Mouse (Mus musculus) heart, embryonic 13.5 days (tissue): ENCODE data around the gene Sptbn1. TPM values are rescaled to one million over a fixed set of nuclear protein-coding genes. Genes with fewer than 3 reads are reported as not detected.

ENCODE experiments used
- ATAC-seq: fragments of 200-750 bp; cut with Nextera tagmentation; 2 replicates; pipeline ENCODE4 v1.8.0; 2017; ENCODE audit warnings: moderate TSS enrichment; ENCODE audit not compliant: insufficient number of reproducible peaks, low FRiP score, low TSS enrichment; ENCODE audit errors: extremely low read depth
- H3K27ac ChIP-seq: fragments of 300-500 bp; sonication (generic); replicated peaks from 2 replicates; pipeline ENCODE4 v1.5.1; 2015; ENCODE audit warnings: moderate library complexity, mild to moderate bottlenecking, inconsistent platforms
- H3K27me3 ChIP-seq: fragments of 300-500 bp; sonication (generic); replicated peaks from 2 replicates; pipeline ENCODE4 v1.6.1; 2015; ENCODE audit warnings: mild to moderate bottlenecking, inconsistent platforms
- H3K36me3 ChIP-seq: fragments of 300-500 bp; sonication (generic); 2 replicates; pipeline ENCODE4 v1.6.1; 2015; ENCODE audit warnings: mild to moderate bottlenecking, inconsistent platforms
- H3K4me1 ChIP-seq: fragments of 300-500 bp; sonication (generic); 2 replicates; pipeline ENCODE4 v1.6.1; 2015; ENCODE audit warnings: inconsistent platforms
- H3K4me2 ChIP-seq: fragments of 300-500 bp; sonication (generic); 2 replicates; pipeline ENCODE4 v1.6.1; 2015; ENCODE audit warnings: inconsistent platforms, mild to moderate bottlenecking, moderate library complexity
- H3K4me3 ChIP-seq: fragments of 300-500 bp; sonication (generic); 2 replicates; pipeline ENCODE4 v1.5.1; 2015; ENCODE audit warnings: moderate library complexity, mild to moderate bottlenecking, inconsistent platforms
- H3K9ac ChIP-seq: fragments of 300-500 bp; sonication (generic); 2 replicates; pipeline ENCODE4 v1.6.1; 2015; ENCODE audit warnings: inconsistent platforms, mild to moderate bottlenecking, moderate library complexity
- H3K9me3 ChIP-seq: fragments of 300-500 bp; sonication (generic); 2 replicates; pipeline ENCODE4 v1.6.1; 2016; ENCODE audit warnings: inconsistent platforms
- WGBS: fragments of 180-500 bp; shearing (Covaris S2); methylation state at CpG from one replicate; pipeline ENCODE4 v1.1.7; 2015; ENCODE audit warnings: mixed read lengths; 5-methylcytosine and 5-hydroxymethylcytosine counted together
- polyA plus RNA-seq: library from polyadenylated mRNA; unstranded; fragments of >200 nt; fragmentation: Nextera tagmentation; extraction: Ambion mirVana; gene quantifications from 2 replicates; pipeline ENCODE4 v1.2.1, GENCODE M21; 2015

Gene Sptbn1
- polyA plus RNA-seq, 1 experiment from 2014 or later, result 145 TPM

DNA sequence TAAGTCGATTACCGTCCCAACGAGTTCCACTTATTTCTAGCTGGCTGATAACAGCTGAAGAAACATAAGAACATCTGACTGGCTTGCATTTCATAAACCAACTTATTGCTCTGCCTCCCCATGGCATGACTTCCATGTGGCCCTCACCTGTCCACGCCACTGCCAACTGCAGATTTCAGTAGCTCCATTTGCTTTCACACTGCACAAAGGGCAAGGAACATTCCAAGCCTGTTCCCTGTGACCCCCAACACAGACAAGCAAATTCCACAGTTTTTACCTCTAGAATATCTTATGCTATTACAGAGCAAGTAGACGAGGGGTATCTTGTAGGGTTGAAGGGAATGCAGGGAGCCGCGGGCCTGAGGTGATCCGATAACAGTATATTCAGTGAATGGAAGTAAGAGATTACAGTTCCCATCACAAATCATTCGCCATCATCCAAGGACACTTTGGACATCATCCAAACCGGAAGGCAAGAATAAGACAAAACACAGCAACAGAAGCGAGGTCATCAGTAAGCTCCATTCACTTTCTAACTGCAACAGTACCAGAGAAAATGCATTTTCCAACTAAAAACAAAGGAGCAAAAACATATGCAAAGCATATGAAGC is 16.6 kb downstream of the Sptbn1 start:
- H3K9ac ChIP-seq, result no peak overlapping the region
- peak overlapping the region; percentile 24 for H3K4me2 ChIP-seq
- H3K27ac ChIP-seq, result peak overlapping the region; percentile 73
- no peak overlapping the region for H3K4me3 ChIP-seq
- 46% methylated on average over 11 of the region's 11 CpGs for WGBS
- H3K27me3 ChIP-seq, result no peaks in the 10 kb centered on the region
- ATAC-seq, result no peak
- H3K36me3 ChIP-seq, result peaks cover 21% of the 10 kb centered on the region
- H3K9me3 ChIP-seq, result no peaks in the 10 kb centered on the region
- H3K4me1 ChIP-seq, result peaks cover 63% of the 10 kb centered on the region

DNA sequence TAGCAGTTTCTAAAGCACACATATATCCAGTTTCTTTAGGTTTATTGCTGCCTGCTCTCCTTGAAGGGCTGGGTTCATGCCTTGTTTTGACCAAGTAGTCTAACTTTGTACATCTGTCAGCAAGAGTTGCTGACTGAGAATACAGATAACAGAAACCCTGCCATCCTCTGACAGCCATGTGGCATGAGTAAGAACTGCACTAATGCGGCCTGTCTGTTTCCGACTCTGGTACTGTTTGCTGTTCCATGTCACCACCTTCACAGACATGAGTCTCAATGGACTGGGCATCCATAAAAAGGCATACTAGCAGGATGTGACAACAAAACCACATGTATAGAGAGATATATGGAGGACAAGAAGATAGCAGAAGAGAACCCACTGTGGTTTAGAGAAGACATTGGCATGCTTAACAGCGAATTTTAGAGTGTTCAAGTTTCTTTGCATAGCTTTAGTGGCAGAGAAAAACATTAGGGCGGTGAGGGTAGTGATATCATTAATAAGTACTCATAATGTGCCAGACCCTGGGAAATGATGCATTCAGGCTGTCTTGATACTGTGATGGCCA is 18.4 kb downstream of the Sptbn1 start:
- peak overlapping the region; percentile 12 for H3K4me2 ChIP-seq
- ATAC-seq, result no peak
- WGBS, result 34% methylated on average over 4 of the region's 4 CpGs
- H3K36me3 ChIP-seq, result peaks cover 21% of the 10 kb centered on the region
- H3K9me3 ChIP-seq, result no peaks in the 10 kb centered on the region
- peak overlapping the region; percentile 74 for H3K27ac ChIP-seq
- H3K27me3 ChIP-seq, result no peaks in the 10 kb centered on the region
- peaks cover 66% of the 10 kb centered on the region for H3K4me1 ChIP-seq
- 0 out of 2 replicates have a peak overlapping the region, but pooled peaks have one; percentile 13 for H3K9ac ChIP-seq
- H3K4me3 ChIP-seq, result no peak overlapping the region

DNA sequence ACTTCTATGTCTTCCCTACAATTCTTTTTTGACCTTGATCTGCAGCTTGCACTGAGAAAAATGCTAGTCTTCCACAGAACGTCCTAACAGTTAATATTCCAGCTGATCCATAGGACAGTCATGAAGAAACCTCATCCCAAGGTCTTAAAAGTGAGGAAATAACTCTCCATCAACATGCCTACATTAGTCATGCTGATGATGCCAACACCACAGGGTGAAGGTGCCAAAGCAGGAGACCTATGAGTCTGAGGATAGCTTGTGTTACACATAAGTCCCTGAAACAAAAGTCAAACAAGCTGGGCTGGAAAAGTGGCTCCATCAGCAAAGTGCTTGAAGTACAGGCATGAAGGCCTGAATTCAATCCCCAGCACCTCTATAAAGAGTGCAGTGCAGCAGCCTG is 20.9 kb downstream of the Sptbn1 start:
- peak overlapping the region; percentile 76 for H3K27ac ChIP-seq
- no peaks in the 10 kb centered on the region for H3K9me3 ChIP-seq
- peaks cover 88% of the 10 kb centered on the region for H3K4me1 ChIP-seq
- H3K36me3 ChIP-seq, result peaks cover 6% of the 10 kb centered on the region; the same call in 1 of the 2 replicates
- H3K4me3 ChIP-seq, result no peak overlapping the region
- no peaks in the 10 kb centered on the region for H3K27me3 ChIP-seq
- ATAC-seq, result no peak
- H3K4me2 ChIP-seq, result peak overlapping the region; percentile 46; the same call in 1 of the 2 replicates
- WGBS, result 49% methylated on average over 1 of the region's 1 CpGs
- H3K9ac ChIP-seq, result peak overlapping the region; percentile 47; the same call in 1 of the 2 replicates

DNA sequence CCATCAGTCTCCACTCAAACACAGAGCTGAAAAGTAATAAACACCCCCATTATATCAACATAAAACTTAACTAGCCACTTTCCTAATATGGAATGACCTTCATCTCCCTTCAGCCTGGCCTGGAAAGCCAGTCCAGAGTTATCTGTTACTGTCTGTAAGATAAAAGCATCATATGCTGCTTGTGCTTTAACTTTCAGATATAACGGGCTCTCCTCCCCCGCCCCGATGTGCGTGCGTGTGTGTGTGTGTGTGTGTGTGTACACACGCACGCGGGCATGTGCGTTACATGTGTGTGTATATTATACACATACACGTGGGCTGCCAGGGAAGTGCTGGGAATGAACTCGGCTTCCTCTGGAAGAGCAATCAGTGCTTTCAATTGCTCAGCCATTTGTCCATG is 21.8 kb downstream of the Sptbn1 start:
- WGBS, result 34% methylated on average over 11 of the region's 11 CpGs
- H3K4me1 ChIP-seq, result peaks cover 90% of the 10 kb centered on the region
- H3K4me2 ChIP-seq, result peak overlapping the region; percentile 46
- ATAC-seq, result no peak
- H3K27ac ChIP-seq, result peak overlapping the region; percentile 76
- H3K9ac ChIP-seq, result 0 out of 2 replicates have a peak overlapping the region, but pooled peaks have one; percentile 37
- peaks cover 6% of the 10 kb centered on the region; the same call in 1 of the 2 replicates for H3K36me3 ChIP-seq
- H3K9me3 ChIP-seq, result no peaks in the 10 kb centered on the region
- H3K27me3 ChIP-seq, result no peaks in the 10 kb centered on the region
- H3K4me3 ChIP-seq, result no peak overlapping the region

DNA sequence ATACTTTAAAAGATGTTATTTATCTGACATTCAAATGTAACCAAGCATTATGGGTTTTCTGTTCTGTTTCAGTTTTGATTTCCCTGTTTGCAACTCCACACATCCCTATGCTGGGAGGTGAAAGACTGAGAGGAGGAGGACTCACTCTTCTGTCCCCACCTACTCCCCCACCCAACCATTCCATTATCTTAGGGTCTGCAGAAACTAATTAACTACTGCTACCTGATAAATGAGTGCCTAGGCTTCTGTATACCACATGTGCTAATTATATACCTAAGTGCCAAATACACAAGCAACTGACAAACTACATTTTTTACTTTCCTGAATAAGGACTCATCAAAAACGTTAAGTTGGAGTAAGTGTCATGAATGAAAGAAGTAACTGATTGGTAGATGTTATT is 23.8 kb downstream of the Sptbn1 start:
- Histone ChIP-seq H3K4me1 (peaks cover 82% of the 10 kb centered on the region), H3K4me3 (no peak overlapping the region), H3K4me2 (no peak overlapping the region), H3K27ac (peak overlapping the region; percentile 79), H3K27me3 (no peaks in the 10 kb centered on the region), H3K9me3 (no peaks in the 10 kb centered on the region), H3K9ac (no peak overlapping the region), H3K36me3 (peaks cover 14% of the 10 kb centered on the region)
- no peak for ATAC-seq
- 31% methylated on average over 1 of the region's 1 CpGs for WGBS

DNA sequence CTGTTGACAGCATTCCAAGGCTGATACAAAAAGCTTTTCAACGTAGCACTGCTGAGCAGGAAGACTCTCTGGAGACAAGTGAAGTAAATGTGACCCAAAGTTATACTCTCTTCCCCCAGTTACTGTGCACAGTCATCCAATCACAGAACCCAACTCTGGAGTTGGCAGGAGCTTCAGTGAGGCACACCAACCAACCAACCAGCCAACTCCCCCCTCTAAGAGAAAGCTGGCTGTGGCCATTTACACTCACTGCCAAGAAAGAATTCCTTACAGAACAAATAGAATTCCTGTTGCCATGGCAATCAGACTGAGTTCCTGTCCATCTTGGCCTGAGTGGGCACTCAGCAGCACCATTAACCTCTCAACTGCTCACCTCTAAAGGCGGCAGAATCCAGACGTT is 24.4 kb downstream of the Sptbn1 start:
- no peaks in the 10 kb centered on the region for H3K27me3 ChIP-seq
- H3K4me3 ChIP-seq, result no peak overlapping the region
- no peaks in the 10 kb centered on the region for H3K9me3 ChIP-seq
- H3K36me3 ChIP-seq, result peaks cover 17% of the 10 kb centered on the region
- peak overlapping the region; percentile 12; the same call in 1 of the 2 replicates for H3K4me2 ChIP-seq
- peaks cover 82% of the 10 kb centered on the region for H3K4me1 ChIP-seq
- 29% methylated on average over 3 of the region's 3 CpGs for WGBS
- peak overlapping the region; percentile 79 for H3K27ac ChIP-seq
- H3K9ac ChIP-seq, result no peak overlapping the region
- ATAC-seq, result no peak

DNA sequence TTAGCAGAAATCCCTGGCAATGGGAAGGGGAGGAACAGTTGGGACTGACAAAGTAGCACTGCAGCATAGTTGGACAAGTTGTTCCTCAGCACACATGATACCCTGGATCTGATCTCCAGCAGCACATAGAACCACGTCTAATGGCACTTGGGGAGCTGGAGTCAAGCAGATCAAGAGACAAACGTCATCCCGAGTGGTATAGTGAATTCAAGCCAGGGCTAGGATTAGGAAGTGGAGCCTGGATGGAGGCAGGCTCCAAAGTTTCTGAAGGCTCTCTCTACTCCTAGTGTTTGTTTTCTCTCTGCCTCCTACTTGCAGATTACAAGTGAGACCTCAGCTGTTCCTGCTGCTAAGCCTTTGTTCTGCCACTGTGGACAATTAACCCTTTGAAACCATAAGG is 27.1 kb downstream of the Sptbn1 start:
- Histone ChIP-seq H3K4me1 (peaks cover 80% of the 10 kb centered on the region), H3K4me2 (no peak overlapping the region), H3K4me3 (no peak overlapping the region), H3K36me3 (peaks cover 31% of the 10 kb centered on the region), H3K9me3 (no peaks in the 10 kb centered on the region), H3K27me3 (no peaks in the 10 kb centered on the region), H3K27ac (peak overlapping the region; percentile 46), H3K9ac (no peak overlapping the region)
- WGBS, result 27% methylated on average over 3 of the region's 3 CpGs
- ATAC-seq, result no peak

DNA sequence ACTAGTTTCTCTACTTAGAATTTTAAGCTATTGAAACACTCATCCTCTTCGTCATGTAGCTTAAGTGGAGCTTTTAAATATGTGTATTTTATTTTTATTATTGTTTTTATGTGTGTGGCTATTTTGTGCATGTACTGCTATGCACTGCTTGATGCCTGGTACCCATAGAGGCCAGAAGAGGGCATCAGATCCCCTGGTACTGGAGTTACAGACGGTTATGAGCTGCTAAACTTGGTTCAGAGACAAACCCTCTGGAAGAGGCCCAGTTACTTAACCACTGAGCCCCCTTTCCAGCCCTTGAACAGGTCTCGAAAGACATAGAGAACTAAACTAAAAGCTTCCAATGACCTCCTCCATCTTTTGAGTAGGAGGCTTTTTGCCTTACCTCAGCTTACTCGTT is 30.0 kb downstream of the Sptbn1 start:
- H3K4me1 ChIP-seq, result peaks cover 76% of the 10 kb centered on the region
- no peak overlapping the region for H3K4me2 ChIP-seq
- no peak overlapping the region for H3K4me3 ChIP-seq
- no peak overlapping the region; the same call in 1 of the 2 replicates for H3K27ac ChIP-seq
- H3K36me3 ChIP-seq, result peaks cover 43% of the 10 kb centered on the region
- no peak for ATAC-seq
- 64% methylated on average over 4 of the region's 4 CpGs for WGBS
- H3K9me3 ChIP-seq, result no peaks in the 10 kb centered on the region
- H3K27me3 ChIP-seq, result no peaks in the 10 kb centered on the region
- no peak overlapping the region for H3K9ac ChIP-seq

DNA sequence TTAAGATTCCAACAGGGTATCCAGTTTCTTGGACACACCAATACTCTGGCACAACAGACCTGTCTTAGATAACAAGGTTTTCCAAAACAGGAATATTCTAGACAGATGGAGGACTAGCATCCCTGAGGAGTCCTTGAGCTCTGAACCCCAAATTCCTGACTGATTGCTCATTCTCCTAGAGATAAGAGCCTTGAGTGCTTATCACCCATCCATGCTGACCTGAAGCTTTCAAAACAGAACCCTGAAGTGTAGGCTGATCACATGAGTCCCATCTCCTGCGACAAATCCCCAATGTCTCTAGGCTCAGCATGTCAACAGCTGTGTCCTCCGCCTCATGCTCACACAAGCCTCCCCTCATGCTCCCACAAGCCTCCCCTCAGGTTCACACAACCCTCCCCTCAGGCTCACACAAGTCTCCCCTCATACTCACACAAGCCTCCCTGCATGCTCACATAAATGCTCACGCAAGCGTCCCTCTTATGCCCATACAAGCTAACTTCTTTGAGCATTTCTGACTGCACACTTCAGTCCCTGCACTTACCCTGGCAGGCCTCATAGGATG is 31.2 kb downstream of the Sptbn1 start:
- no peak overlapping the region for H3K4me3 ChIP-seq
- peak overlapping the region; percentile 52 for H3K9ac ChIP-seq
- H3K36me3 ChIP-seq, result peaks cover 43% of the 10 kb centered on the region
- H3K4me1 ChIP-seq, result peaks cover 76% of the 10 kb centered on the region
- H3K27ac ChIP-seq, result peak overlapping the region; percentile 81
- WGBS, result 35% methylated on average over 4 of the region's 4 CpGs
- H3K9me3 ChIP-seq, result no peaks in the 10 kb centered on the region
- ATAC-seq, result no peak
- H3K4me2 ChIP-seq, result peak overlapping the region; percentile 20; the same call in 1 of the 2 replicates
- H3K27me3 ChIP-seq, result no peaks in the 10 kb centered on the region

DNA sequence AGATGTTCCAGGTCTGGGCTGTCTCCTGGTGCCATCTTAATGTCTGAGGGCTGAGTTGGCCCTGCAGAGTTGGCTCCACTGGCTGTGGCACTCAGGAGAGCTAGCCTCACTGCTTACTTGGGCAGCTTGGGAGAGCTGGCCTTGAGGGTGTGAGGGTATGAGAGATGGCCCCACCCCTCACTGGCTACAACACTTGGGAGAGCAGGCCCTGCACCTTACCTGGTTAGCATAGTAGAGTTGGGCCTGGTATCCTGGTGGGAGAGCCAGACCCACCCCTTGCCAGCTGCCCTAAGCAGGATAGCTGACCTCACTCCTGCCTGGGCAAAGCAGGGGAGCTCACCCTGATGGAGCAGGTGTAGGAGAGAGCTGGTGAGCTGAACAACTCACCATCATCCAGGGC is 32.3 kb downstream of the Sptbn1 start:
- H3K4me2 ChIP-seq, result no peak overlapping the region
- no peak for ATAC-seq
- 0 out of 2 replicates have a peak overlapping the region, but pooled peaks have one; percentile 12 for H3K27ac ChIP-seq
- H3K4me3 ChIP-seq, result no peak overlapping the region
- H3K9ac ChIP-seq, result no peak overlapping the region
- H3K27me3 ChIP-seq, result no peaks in the 10 kb centered on the region
- H3K4me1 ChIP-seq, result peaks cover 76% of the 10 kb centered on the region
- H3K9me3 ChIP-seq, result no peaks in the 10 kb centered on the region
- peaks cover 43% of the 10 kb centered on the region for H3K36me3 ChIP-seq

DNA sequence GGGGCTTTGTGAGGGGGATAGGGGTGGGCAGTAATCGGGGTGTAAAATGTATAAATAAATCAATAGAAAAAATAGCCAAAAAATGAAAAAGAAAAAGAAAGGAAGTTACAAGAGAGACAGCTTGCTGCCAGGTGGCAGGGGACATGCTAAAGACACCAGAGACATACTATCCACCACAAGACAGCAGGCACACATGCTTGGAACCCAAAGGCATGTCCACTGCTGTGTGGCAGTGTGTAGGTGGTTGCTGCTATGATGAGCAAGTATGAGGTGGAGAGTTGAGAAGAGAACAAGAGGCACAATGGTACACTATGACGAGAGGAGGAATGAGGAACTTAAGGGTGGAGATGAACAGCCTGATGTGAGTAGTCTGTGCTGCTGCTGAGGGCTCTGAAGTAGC is 32.8 kb downstream of the Sptbn1 start:
- H3K4me3 ChIP-seq, result no peak overlapping the region
- ATAC-seq, result no peak
- H3K4me1 ChIP-seq, result peaks cover 76% of the 10 kb centered on the region
- no peak overlapping the region for H3K4me2 ChIP-seq
- WGBS, result 86% methylated on average over 2 of the region's 2 CpGs
- H3K9me3 ChIP-seq, result no peaks in the 10 kb centered on the region
- H3K27me3 ChIP-seq, result no peaks in the 10 kb centered on the region
- H3K36me3 ChIP-seq, result peaks cover 39% of the 10 kb centered on the region
- H3K9ac ChIP-seq, result no peak overlapping the region
- H3K27ac ChIP-seq, result no peak overlapping the region
